Mouse (Mus musculus): ENCODE data around the gene Dnajc8.
"Not testable (repeated sequence)": the region's sequence is repeated elsewhere in the genome, so short reads cannot be mapped to it uniquely, and the experiment has no call there.

Gene Dnajc8

DNA sequence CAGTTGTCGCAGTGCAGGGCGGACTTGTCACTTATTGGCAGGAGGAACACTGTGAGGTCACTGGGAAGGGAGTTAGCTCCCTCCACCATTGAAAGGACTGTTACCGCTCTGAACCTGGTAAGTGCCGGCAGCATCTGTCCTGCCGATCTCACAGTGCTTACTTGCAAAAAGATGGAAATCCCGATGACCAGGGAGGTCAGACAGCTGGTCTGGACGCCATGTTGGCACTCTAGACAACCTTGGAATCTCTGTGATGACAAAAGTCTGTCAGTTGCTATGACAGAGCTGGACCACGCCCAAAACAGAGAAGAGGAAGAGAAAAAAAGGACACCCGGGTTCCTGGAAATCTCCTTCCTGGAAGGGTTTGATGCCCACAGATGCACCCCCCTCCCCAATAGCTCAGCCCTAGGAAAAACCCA is 32.0 kb downstream of the Dnajc8 start:
- no peak for DNase-seq (ENCODE audit: low read depth)

DNA sequence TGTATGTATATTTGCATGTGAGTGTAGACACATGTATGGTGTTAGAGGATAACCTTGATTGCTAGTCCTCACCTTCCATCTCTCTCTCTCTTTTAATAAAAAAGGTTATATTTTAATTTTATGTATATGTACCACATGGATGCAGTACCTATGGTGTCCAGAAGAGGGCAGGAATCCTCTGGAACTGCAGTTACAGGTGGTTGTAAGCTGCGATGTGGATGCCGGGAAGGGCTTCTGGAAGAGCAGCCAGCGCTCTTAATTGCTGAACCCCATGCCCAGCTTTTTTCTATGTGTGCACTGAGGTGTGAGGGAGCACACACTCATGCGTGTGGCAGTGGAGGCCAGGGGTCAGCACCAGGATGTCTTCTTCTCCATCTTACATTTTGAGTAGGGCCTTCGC is 33.8 kb downstream of the Dnajc8 start:
- no peak for DNase-seq (ENCODE audit: low read depth)

DNA sequence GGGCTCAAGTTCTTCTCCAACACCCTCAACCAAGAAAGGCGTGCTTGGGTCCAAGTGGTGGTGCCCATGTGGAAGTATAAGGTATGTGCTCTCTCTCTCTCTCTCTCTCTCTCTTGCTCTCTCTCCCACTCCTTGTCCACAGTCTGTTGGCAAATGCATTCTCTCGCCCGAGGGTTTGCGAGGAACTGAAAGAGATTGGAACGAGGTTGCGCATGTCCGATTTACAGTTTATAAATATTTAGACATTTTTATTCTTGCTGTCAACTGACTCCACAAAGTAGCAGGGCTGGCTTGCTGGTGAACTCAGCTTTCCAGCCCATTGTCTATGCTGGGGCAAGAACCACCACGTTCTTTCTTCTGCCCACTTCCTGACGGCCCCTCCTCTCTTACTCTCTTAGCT is 35.8 kb downstream of the Dnajc8 start:
- DNase-seq (ENCODE audit: low read depth), result no peak

DNA sequence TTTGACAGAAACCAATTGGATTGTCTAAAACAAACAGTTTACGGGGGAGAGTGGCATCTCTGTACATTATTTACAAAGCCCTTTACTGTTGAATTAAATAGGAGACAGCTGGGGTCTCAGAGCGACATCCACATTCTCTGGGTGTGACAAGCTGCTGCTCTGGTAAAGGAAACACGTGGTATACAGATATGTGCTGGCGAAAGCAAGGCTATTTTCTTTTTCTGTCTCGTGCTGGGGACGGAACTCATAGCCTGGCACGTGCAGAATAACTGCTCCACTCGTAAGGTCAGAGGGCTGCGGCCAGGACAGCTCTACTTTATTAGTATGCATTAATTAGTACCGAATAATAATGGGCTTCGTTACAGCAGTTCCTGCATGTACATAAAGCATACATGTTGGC is 38.0 kb downstream of the Dnajc8 start:
- DNase-seq (ENCODE audit: low read depth), result no peak

DNA sequence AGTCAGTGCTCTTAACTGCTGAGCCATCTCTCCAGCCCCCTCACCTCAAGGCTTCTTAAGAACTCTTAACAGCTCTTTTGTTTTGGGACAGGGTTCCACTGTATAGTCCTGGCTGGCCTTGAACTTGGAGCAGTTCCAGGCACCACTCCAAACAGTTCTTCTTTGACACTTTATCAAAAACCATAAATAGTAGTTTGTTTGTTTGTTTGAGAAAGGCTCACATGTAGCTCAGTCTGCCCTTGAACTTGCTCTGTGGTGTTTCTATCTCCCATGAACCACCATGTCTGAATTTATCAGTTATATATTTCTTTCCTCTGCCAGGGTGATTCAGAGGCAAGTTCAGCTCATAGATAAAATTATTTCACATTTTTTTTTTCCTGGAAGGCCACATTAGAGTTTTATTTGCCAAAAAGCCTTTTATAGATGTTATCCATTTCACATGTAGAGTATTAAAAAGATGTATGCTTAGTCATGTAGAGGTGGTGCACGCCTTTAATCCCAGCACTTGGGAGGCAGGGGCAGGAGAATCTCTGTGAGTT is 39.5 kb downstream of the Dnajc8 start:
- DNase-seq (ENCODE audit: low read depth), result no peak

DNA sequence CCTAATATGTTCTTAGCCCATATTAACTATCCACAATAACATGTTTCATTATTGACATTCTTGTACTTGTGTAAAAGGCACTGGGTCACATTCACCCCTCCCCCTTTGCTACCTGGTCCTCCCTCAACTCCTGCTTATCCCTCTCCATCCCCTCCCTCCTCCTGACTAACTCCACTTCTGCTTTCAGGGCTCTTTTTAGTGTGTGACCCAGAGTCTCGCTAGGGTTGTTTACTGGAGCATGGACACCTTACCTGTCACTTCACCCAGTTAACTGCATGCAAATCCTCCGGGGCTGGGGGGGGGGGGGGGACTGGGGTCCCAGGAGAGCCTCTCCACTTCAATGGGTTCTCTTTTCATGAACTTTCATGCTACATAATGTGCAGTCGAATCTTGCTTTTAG is 48.4 kb downstream of the Dnajc8 start:
- DNase-seq (ENCODE audit: low read depth), result no peak

DNA sequence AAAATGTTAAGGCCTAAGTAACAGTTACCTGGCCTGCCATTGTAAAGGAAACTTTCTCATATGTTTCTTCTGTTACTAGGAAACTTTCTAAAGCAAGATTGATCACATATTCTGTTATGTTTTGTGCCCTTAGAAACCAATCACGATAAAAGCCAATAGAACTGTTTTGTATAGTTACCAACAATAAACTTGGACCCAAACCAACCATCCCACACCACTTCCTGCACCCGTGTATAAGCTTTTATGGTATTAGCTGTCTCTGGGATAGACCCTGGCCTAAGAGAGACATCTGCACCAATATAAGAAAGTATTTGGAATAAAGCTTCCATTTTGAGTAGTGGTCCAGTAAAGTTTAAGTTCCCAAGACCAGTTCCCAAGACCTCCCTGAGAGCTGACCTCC is 49.6 kb downstream of the Dnajc8 start:
- no peak for DNase-seq (ENCODE audit: low read depth)

DNA sequence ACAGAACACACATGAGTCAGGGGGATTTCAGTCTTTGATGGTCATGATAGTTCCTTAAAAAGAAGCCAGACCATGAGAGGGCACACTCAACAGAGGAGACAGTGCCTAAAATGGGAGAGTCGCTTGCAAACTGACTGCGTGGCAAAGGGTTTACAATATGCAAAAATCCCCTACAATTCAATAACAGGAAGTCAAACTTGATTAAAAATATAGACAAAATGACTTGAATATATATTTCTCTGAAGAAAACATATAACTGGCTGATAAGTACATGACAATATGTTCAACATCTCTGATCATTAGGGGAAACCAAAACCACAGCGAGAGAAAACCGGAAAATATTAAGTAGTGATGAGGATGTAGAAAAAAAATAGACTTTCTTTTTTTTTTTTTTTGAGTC is 50.9 kb downstream of the Dnajc8 start:
- DNase-seq (ENCODE audit: low read depth), result no peak

DNA sequence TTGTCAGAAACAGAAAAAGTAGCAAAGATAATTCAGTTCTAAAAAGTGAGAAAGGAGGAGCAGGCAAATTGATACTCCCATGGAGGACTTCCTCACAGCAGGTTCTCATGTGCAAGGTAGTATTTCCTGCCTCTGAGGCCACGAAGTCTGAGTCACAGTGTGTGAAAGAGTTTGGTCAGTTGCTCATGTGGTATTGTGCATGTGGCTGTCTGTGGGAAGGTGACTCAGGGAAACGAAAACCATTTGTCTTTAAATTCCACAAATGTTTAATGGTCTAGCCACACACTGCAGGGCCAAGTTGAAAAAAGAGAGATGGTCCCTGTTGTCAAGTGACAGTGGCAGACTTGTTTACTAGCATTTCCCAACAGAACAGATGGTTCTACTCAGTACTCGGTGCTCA is 53.2 kb downstream of the Dnajc8 start:
- no peak for DNase-seq (ENCODE audit: low read depth)

DNA sequence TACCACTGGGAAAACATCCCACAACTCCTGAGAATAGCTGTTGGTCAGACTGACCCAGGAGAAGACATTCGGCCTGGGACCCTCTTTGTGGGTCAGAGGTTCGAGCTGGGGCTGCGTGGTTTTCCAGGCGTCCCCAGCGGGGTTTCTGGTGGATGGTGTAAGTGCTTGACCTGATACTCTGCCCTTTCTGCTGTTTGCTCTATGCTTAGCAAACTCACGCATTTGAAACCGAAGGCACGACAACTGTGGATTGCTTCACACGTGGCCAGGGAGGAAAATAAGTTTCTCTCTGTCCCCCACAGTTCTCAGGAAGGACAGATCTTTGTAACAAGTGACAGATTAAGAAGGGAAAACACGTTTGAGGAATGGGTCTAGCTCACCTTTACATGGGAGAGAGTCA is 55.3 kb downstream of the Dnajc8 start:
- no peak for DNase-seq (ENCODE audit: low read depth)

DNA sequence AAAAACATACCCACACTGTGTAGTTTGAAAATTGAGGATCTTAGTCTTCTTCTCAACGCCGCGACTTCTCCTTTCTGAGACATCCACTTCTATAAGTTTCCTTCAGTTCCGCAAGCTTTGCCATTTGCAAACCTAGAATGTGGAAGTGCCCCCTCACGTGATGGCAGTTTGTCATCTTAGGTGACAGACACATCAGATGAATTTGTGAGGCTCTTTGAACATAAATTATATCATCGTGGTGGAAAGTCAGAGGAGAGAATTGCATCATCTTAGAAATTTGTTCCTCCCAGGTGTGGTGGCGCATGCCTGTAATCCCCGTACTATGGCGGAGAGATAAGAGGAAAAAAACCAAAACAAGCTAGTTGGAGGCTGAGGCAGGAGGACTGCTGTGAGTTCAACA is 57.6 kb downstream of the Dnajc8 start:
- DNase-seq (ENCODE audit: low read depth), result no peak

DNA sequence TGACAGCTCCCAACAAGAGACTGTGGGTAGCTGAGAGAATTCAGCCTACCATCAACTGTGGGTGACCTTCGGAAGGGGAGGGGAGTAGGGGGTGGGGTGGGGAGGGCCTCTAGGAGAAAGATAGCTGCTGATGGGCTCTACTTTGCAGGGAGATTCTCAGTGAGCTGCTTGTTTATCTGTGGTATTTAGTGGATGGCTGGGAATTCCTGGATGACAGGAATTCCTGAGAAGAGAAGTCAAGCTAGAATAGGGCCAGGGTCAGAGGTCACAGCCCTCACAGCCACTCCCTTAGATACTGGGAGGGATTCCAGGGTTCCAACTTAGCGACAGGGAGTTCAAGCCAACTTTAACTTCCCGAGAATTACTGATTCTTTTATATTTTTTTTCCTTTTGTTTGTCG is 58.8 kb downstream of the Dnajc8 start:
- DNase-seq (ENCODE audit: low read depth), result no peak

DNA sequence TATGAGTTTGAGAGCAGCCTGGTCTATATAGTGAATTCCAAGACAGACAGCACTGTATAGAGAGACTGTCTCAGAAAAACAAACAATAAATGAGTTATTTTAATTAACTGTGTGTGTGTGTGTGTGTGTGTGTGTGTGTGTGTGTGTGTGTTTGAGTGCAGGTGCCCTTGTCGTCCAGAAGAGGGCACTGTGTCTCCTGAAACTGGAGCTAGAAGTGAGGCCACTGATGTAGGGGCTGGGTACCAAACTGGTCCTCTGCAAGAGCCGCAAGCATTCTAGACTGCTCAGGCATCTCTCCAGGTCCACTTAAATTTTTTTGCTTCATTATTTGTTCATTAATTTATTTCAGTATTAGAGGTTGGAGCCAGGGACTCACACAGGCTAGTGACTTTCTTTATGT is 63.5 kb downstream of the Dnajc8 start:
- no peak for DNase-seq (ENCODE audit: low read depth)

DNA sequence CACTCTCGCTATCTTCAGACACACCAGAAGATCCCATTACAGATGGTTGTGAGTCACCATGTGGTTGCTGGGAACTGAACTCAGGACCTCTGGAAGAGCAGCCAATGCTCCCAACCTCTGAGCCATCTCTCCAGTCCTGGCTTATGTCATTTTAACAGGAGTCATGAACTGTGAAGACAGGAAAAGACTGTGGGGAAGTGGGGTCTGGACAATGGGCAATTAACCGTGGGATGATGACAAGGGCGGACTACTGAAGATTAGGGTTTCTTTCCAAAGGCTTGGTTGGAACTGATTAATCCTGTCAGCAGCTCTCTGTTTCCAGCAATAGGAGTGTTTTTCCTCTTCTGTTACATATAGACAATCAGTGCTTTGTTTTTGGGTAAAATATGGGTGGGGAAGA is 64.4 kb downstream of the Dnajc8 start:
- no peak for DNase-seq (ENCODE audit: low read depth)

DNA sequence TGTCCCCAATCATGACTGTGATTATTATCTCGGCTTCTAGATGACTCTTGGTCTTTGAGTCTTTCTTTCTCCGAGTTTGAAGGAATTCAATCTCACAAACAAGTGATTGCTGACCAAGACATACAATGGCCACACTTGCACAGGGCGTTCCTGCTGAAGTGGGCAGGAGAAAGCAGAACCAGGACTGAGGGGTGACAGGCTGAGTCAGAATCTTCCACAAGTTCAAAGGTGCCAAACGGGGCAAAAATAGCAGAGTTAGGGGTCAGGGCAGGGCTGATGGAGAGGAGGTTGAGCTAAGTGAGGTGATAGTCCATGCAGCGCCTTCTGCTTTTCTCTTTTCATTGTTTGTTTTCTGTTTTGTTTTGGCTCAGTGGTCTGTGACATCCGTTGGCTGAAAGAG is 65.1 kb downstream of the Dnajc8 start:
- DNase-seq (ENCODE audit: low read depth), result no peak

DNA sequence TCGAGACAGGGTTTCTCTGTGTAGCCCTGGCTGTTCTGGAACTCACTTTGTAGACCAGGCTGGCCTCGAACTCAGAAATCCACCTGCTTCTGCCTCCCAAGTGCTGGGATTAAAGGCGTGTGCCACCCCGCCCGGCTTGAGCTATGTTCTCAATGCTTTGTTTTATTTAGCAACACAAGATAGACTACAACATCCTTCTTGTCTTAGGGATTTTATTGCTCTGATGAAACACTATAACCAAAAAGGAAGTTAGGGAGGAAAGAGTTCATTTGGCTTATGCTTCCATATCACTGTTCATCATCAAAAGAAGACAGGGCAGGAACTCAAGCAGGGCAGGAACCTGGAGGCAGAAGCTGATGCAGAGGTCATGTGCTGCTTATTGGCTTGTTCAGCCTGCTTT is 65.9 kb downstream of the Dnajc8 start:
- not testable (repeated sequence) for DNase-seq (ENCODE audit: low read depth)
